Mouse (Mus musculus) E14TG2a.4 (cell line): ENCODE measurements at regions not wholly inside any gene's neighbourhood (a gene's known extent, or its start where the extent isn't known, plus 50 kb on each side); places are given as distances from the start of the nearest gene placed in this dataset.

ENCODE experiments used
- CTCF ChIP-seq: conservative IDR thresholded peaks from 2 replicates; pipeline ENCODE4 v1.5.1; 2014; ENCODE audit warnings: low read length
- NANOG ChIP-seq: IDR thresholded peaks from 2 replicates; pipeline ENCODE4 v1.6.1; 2014; ENCODE audit warnings: borderline replicate concordance, low read length, mixed read lengths
- POU5F1 ChIP-seq: IDR thresholded peaks from 2 replicates; pipeline ENCODE4 v1.6.1; 2014; ENCODE audit warnings: low read length, borderline replicate concordance

DNA sequence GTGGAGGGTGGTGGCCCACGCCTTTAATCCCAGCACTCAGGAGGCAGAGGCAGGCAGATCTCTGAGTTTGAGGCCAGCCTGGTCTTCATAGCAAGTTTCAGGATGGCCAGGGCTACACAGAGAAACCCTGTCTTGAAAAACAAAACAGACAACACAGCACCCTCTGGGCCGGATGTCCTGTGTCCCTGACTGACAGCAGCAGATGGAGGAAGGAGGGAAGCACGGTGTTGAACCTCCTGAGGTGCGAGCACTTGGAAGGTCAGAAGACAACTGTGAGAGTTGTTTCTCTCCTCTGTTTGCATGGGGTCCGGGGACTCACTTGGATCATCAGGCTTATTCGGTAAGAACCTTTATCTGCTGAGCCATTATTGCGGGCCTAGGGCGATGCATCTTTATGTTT lies 76.6 kb upstream of the Man2a1 start:
- TF ChIP-seq CTCF (no peak), POU5F1 (no peak), NANOG (no peak)
